Mouse (Mus musculus) lung, postnatal 25 days (tissue): ENCODE data around the gene Slc12a8.

ENCODE experiments used
- DNase-seq: peaks from one replicate; pipeline ENCODE4 v3.0.0; 2022; ENCODE audit warnings: low spot score

Gene Slc12a8

DNA sequence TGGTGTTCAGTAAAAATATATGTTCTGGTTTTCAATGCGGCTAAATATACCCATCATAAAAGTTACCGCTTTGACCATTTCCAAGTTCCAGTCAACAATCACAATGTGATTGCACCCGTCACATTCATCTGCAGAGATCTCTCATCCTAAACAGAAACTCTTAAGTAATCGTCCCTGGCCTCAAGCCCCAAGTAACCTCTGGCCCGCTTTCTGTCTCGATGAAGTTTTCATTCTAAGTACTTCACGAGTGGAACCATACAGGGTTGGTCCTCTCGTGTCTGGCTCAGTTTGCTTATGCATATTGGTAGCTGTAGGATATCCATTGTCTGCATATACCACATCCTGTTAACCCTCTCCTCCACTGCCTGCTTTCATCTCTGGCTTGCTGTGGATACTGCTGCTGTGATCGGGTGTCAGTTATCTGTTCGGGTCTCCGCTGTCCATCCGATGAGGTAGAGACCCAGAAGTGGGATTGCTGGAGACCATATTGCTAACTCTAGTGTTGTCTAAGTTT is 181.2 kb downstream of the Slc12a8 start:
- no peak for DNase-seq

DNA sequence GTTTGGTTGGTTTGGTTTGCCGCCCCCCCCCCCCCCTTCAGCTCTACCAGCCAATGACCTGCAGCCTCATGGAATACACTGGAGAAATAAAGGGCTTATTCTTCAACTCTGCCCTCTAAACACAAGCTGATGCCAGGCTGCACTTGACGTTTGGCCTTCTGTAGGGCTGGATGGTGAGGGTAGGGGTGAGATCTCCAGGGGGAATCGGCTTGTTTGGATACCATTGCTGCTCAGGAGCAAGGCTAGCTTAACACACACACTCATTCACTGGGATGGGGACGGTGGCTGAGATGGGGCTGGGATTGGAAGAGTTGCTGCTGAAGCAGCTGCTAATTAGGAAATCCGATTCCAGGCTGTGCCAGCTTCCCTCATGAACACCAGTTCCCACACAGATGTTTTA is 183.5 kb downstream of the Slc12a8 start:
- no peak for DNase-seq

DNA sequence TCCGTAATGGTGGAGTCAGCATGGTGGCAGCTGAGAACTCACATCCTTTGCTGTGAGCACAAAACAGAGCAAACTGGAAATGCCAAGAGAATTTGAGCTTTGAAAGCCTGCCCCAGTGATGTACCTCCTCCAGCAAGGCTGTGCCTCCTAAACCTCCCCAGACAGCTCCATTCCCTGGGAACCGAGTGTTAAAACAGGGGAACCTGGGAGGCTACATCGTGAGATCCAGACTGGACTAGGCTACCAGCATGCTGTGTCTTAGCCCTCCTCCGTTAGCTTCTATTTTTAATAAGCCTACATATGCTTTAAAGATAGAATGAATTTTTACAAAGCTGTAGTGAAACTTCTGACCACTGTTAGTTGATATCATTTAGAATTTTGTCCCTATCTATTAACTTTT is 184.7 kb downstream of the Slc12a8 start:
- DNase-seq, result no peak

DNA sequence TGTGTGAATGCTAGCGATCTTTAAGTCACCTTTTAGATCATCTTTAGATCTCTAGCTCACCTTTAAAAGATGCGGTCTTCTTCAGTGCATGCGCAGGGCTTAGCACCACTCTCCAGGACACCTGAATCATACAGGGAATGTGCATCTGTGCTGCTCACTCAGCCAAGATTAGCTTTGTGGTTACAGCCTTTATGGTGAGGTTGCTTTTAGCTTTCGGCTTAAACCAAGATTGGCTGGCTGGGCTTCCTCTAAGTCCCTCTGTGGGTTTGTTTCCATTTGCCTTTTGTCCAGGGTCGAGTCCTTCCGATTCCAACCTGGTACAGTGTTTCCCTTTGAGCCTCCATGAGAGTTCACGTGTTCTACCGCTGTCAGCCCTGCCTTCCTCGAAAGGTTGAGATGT is 187.2 kb downstream of the Slc12a8 start:
- DNase-seq, result no peak

DNA sequence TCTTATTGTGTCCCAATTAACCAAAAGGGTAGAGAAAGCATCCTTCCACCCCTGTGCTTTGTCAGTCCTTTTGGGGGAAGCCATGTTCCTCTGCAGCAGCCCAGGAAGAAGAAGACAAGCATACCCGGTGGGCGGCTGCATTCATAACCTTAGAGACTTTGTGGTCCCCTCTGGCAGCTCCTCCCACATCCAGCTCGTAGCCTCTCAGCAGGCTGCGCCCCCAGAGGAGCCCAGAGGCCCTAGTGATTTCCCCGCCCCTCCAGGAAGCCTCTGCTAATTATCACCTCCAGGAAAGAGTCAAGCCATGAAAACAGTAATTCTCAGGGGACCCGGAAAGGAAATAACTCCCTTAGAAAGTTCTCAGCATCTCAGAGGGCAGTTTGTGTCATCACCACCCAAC is 188.1 kb downstream of the Slc12a8 start:
- DNase-seq, result no peak

DNA sequence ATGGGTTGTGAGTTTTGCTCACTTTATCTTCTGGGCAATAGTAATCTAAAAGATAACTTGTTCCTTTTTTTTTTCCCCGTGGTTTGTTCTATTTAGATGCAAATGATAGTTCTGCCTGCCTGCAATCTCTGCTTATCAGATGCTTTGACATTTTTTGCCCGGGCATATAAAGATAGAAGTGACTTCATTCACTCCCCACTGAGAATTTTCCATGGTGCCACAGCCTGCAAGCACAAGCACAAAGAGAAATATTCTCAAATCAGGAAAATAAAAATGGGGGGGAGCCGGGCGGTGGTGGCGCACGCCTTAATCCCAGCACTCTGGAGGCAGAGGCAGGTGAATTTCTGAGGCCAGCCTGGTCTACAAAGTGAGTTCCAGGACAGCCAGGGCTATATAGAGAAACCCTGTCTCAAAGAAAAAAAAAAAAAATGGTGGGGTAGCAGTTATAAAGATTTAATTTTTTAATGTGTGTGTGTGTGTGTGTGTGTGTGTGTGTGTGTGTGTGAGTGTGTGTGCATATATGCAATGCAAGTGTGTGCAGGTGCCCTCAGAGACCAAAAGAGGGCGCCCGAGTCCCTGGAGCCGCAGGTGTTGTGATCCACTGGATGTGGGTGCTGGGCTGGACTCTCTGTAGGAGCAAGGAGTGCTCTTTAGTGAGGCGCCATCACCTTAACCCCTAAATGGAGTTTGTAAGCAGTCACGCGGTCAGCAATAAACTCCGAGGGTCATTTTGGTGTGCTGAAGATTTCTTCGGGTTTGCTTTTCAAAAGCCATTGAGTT is 189.2 kb downstream of the Slc12a8 start:
- no peak for DNase-seq

DNA sequence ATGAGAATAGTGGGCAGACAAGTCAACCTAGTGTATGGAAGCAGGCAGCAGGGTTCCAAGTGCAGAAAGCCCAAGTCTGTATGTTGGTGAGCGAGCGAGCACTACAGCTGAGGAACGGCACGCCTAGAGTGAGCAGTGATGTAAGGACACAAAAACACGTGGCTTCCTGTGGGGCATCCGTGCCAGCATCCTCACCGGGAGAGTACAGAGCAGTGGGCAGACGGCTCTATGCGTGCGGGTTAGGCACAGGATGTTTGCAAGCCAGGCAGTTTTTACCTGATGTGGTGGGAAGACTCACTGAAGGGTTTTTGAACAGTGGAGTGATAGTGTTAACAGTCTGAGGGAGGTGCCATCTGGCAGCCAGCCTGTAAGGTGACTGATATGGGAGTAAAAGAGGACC is 190.9 kb downstream of the Slc12a8 start:
- peak; percentile 54 for DNase-seq

DNA sequence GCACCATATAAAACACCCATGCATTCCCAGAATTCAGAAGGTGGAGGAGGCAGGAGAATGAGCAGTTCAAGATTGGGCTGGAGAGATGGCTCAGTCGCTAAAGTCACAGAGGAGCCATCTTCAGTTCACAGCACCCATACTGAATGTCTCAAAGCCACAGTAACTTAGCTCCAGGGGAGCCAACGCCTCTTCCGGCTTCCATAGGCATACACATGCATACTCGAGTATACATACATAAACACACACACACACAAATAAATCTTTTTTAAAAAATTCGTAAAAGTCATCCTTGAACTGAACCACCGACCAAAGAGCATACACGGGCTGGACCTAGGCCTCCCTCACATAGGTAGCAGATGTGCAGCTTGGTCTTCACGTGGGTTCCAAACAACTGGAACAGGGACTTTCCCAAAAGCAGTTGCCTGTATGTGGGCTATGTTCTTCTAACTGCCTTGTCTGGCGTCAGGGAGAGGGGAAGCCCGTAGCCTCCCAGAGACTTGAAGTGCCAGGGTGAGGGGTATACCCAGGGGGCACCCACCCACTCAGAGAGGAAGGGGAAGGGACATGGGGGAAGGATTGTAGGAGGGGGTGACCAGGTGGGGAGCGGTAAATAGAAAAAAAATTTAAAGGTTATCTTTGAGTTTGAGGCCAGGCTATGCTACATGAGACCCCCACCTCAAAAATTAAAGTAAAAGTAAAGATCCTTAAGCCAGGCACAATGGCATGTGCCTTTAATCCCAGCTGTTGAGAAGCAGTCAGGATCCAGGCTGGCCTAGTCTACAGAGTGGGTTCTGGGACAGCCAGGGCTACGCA is 191.7 kb downstream of the Slc12a8 start:
- DNase-seq, result no peak
